Mouse (Mus musculus) v-Abl transformed pro-B cells (cell line): ENCODE results near the gene Mybbp1a.

Experiments
- in situ Hi-C, 2 experiments: fragments of 400-800 bp; cut with MboI; formaldehyde crosslinking; loops; one replicate each; pipeline ENCODE4 v1.15.1; 2025; ENCODE audit not compliant: unreplicated experiment in 2 of 2

Gene Mybbp1a

DNA sequence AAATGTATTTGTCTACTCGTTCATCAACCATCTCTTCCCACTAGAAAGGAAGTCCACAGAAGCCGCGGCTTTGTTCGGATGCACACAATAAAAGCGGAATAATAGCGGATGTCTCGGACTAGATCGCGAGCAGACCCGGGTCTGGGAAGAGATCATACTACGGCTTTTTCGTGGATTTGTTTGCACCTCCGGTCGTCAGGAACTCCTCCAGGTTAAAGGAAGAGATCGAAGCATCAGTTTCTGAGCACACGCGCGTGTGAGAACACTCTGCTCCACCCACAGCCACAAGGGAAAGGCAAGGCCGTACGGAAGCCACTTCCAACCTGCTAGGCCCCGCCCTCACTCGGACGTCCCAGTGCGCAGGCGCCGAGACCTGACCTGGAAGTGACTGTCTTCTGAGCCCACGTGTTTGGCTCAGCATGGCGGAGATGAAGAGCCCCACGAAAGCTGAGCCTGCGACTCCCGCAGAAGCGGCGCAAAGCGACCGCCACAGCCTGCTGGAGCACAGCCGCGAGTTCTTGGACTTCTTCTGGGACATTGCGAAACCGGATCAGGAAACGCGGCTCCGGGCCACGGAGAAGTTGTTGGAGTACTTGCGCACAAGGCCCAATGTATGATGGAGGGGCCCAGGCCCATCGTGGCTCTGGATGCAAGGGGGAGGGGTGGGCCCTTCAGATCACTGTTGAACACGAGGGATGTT is at the start of gene Mybbp1a:
Gene Mybbp1a (plus strand): TSS at position 391 of the 700 bp plus-strand sequence.
- in situ Hi-C loops, result loop anchor here (25.0 kb wide), 2 partner anchors 296 to 596 kb away; partner anchors contain the start of gene Ncbp3 (in 1 of the 2)

DNA sequence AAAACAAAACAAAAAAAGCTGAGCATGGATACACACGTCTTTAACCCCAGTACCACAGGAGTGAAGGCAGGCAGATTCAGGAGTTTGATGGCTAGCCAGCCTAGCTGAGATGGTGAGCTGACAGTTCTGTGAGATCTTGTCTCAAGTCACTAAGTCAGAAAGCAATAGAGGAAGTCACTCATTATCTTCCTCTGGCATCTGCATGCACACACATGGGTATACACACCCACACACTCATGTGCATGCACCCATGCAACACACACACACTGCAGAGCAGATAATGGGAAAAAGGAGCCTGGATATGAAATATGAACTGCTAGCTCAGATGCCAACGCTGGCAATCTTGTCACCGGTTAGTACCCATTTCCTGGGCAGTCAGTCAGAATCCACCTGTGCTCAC is 47.9 kb upstream of the Mybbp1a start:
- in situ Hi-C loops, result no loop called here

DNA sequence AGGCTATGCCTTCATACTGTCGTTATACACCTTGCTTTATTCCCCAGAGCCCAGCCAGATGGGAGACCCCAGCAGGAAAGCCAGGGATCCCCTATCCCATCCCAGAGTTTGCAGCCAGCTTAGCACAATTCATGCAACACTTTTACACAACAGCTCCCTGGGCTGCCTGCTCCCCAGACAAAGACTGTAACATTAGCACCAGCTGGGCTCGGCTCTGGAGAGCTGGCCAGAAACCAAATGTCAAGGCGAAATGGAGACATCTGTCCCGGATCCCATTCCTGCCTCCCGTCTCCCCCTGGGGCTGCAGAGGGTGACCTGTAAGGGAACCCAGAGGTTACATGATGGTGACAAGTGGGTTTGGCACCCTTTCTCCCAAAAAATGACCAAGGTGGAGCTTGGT is 47.5 kb upstream of the Mybbp1a start:
- in situ Hi-C loops, result no loop called here

DNA sequence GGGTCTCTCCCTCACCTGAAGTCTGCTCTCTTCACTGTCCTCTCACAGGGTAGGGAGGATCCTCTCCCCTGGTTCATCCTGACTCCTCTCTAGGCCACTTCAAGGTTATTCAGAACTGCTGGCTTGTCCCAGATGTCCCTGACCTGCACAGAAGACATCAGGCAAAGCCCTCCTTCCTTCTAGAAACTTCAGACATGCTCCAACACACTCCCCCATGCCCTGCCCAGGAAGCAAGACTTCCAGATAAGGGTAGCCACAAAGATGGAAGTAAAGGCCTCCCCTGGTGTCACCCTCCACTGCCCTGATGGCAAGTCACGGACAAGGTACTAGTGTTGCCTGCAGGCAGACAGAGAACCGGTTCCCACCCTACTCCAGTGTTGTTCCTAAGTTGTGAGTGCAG is 46.5 kb upstream of the Mybbp1a start:
- in situ Hi-C loops, result no loop called here

DNA sequence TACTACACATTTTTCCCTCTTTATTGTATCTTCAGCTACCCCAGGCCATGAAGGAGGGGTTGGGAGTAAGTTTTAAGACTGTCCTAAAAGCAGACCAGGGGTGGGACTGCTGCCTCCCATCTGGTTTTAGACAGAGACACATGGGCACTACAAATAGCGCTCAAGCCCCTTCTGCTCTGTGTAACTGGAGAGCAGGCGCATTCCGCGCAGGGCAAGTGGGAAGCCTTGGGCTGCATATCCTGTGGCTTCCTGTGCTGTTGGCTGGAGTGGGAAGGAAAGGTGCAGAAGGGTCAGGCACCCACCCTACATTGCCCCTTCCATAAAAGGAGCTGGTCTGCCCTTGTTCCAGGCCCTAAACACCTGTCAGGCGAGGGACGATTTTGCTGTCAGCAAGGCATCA is 45.5 kb upstream of the Mybbp1a start:
- in situ Hi-C loops, result no loop called here

GRCm38 (mm10) chr11:72396621-72397020 is 44.5 kb upstream of the Mybbp1a start:
- in situ Hi-C loops, result no loop called here

DNA sequence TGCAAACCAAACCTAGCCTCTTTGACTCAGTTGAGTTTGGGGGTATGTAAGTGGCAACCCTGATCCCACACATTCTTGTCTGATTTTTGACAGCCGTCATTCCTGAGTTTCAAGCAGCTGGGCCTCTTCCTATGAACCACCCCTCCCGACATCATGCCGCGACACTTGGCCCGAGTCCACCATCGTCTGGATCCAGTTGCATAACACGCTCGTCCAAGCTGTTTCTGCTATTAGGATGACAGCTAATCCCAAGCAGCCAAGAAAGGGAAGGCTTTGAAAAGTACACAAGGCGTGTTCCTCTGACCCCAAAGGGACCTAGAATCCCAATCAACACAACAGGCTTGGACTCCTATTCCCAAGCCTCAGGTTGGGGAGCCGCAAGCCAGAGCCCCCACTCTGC is 44.1 kb upstream of the Mybbp1a start:
- in situ Hi-C loops, result no loop called here

DNA sequence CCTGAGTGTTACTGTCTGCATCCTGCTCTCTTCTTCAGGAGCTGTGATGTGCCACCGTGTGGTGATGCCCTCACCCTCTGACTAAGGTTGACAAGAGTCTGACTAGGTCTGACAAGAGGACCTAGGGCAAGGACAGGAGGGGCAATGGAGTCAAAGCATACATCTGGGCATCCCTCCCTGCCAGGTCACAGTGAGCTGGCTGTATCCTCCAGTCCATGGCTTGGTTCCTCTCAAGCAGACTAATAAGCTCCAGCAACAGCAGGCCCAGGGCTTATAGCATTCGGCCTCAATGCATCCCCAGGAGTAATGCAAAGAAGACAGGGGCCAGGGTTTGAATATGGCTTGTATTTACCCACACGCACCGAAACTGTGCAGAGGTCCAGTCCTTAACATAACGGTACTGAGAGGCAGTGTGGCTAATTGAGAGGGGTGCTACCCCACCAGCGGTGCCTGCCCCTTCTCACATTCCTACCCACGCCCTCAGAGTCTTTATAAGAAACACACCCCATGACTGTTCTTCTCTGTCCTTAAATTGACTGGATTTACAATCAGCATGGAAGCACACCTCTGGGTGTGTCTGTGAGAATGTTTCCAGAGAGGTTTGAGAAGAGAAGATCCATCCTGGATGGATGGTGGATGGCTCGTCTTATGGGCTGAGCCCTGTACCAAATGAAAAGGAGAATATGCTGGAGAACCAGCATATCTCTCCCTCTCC is 43.2 kb upstream of the Mybbp1a start:
- in situ Hi-C loops, result no loop called here

DNA sequence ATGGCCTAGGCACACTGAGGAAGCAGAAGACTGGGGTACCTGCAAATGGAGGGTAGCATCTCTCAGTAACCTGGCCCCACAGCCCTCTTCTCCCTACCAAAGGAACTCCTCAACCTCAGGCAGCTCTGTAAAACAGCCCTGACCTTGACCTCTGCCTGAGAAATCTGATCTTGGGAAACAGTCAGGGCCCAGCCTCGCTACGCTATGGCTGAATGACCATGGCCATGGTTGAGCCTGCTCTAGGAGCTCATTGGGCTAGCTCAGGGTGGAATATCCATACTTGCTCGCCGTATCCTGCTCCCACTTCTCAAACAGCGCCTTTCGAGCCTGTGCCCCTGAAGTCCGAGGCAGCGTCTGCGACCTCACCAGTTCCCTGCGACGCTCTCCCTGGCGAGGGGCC is 40.1 kb upstream of the Mybbp1a start:
- in situ Hi-C loops, result no loop called here

- in situ Hi-C loops, result no loop called here
These were observed 39.1 kb upstream of the Mybbp1a start for GRCm38 (mm10) chr11:72402017-72402416.

DNA sequence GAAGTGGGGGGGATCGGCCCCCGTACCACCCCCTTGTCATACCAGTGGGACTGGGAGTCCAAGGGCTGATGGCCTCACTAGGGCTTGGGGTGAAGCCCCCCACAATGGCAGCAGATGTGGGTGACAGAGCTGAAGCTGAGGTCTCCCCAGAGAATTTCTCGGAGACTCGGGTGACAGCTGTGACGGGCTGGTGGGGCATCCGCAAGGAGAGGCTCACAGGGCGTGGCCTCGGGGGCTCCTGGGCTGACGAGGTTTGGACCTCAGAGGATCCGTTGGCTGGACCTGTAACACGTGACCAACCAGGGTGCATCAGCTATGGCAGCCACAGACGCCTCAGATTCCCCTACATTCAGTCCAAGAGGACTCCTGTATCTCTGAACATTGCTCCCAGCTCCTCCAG is 38.2 kb upstream of the Mybbp1a start:
- in situ Hi-C loops, result no loop called here

DNA sequence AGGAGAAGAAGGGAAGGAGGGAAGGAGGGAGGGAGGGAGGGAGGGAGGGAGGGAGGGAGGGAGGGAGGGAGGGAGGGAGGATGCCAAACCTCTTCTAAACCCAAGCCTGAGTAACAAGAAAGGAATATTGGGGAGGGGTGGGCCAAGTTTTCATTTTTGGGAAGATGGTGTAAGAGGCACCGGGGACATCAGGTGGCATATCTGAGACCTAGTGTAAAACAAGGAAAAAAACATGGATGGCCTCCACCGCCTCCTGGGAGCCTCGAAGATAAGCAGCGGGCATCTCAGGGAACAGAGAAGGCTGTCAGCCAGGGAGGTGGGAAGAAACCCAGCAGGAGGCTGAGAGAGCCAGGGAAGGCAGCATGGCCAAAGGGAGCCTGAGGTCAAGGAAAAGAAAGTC is 35.6 kb upstream of the Mybbp1a start:
- in situ Hi-C loops, result no loop called here

DNA sequence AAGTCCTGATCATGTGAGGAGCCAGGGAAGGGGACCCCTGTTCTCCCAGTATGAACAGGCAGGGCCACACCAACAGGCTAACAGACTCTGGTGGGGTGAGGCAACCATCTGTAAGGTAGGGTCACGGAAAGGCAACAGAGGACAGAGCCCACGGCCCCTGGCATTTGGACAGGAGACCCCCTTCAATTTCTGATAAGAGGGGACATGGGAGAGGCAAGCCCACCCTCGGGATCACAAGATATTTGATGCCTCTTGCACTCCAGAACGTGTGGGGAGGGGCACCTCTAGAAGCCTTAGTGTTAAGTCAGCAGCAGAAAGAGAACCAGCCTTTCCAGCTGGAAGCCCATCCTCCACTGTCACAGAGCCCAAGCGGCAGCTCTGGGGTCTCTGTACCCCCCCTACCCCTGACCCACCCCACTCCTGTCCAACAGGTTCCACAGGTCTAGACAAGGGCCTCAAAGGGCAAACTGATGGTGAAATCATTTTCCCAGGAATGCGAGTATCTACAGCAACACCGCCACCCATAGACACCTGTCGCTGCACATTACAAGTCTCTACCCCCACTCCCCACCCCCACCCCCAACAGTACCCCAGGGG is 35.0 kb upstream of the Mybbp1a start:
- in situ Hi-C loops, result no loop called here

- in situ Hi-C loops, result no loop called here
These were observed 34.1 kb upstream of the Mybbp1a start for GRCm38 (mm10) chr11:72407081-72407480.

DNA sequence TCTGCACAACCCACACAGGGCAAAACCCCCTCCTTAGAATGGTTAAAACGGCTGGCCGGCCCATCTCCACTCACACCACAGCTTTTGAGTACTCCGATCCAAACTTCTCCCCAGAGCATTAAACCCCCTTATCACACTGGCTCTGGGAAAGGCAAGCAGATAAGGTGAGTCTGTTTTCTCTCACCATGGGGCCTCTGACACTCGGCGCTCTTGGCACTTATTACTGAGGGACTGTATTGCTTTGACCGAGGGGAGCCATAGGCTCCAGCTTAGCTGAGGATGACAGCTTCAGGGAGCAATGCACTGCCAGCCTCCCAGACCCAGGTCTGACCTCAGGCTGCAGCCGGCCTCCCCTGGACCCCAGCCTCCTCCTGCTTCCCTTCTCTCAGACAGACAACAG is 33.6 kb upstream of the Mybbp1a start:
- in situ Hi-C loops, result no loop called here

GRCm38 (mm10) chr11:72408451-72409170 is 32.5 kb upstream of the Mybbp1a start:
- in situ Hi-C loops, result no loop called here

DNA sequence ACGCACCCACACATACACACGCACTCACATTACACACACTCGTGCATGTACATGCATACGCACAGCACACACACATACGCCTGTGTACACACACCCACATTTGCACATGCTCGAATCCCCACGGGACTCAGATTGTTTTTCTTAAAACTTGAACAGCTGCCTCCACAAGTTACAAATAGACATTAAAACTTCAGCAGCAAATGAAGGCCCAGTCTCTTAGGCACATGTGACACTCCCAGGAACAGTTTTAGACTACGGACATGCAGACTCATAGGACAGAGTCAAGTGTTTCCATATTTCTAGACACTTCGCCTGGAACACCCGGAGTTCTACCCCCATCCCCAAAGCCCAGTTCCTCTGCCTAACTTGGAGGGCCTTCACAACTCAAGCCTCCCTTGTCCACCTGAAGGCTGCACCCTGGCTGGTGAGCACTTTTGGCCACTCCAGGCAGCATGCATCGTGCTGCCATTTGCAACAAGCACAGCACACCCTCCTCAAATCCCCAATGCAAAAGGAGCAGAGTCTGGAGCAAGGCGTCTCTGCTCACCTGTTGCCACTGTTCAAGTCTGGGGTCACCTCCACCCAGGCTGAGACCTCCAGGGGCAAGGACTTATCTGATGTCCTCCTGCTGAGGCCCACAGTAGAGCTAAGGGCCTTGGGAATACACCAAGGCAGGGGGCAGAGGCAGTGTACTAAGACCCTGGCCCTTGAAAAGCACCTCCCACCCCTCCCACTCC is 31.3 kb upstream of the Mybbp1a start:
- in situ Hi-C loops, result no loop called here

- in situ Hi-C loops, result no loop called here
These were observed 30.5 kb upstream of the Mybbp1a start for GRCm38 (mm10) chr11:72410521-72411092.

DNA sequence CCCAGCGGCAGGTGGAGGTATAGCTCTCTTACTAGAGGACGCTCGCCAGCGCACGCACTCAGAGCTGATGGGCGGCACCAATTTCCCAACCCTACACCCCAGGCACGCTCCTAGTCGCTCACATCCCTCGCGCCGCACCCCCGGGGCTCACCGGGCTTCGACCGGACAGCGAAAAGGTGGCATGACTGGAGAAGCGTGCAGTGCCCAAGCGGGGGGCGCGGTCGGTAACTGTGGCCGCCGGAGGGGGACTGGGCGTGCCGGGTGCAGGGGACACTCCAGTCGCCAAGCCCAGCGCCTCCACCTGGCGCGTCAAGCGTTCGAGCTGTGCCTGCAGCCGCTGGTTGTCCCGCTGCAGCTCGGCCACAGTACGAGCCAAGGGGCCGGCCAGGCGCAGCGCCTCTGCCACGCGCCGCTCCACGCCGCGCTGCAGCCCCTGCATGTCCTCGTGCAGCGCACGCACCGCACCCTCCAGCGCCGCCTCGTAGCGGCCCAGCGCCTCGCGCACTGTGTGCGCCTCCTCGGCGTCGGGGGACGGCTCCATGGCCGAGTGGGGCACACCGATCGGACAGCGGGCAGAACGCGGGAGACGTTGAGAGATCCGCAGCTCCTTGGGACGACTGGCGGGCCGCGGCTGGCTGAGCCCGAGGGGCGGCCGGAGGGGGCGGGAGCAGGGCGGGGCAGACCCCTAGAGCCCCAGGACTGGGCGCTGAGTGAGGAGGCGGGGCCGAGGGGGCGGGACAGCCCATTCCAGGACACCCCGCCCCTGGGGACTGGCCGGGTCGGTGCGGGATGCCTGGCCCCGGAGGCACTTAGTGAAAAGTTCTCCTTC is 29.8 kb upstream of the Mybbp1a start, which contains the start of gene Smtnl2:
Gene Smtnl2 (minus strand): TSS at position 621 of the 829 bp plus-strand sequence.
- in situ Hi-C loops, result no loop called here
